Mouse (Mus musculus) thymus, postnatal 10 days (tissue): ENCODE measurements around the gene Adamtsl4.
A peak's percentile ranks its signal among the peaks of the same experiment; 100 is the strongest.
"Not testable (repeated sequence)": the region's sequence is repeated elsewhere in the genome, so short reads cannot be mapped to it uniquely, and the experiment has no call there.

ENCODE experiments used
- DNase-seq, 2 experiments: peaks; one replicate each; pipeline ENCODE4 v3.0.0; 2021; ENCODE audit warnings: low spot score in 2 of 2

Gene Adamtsl4

DNA sequence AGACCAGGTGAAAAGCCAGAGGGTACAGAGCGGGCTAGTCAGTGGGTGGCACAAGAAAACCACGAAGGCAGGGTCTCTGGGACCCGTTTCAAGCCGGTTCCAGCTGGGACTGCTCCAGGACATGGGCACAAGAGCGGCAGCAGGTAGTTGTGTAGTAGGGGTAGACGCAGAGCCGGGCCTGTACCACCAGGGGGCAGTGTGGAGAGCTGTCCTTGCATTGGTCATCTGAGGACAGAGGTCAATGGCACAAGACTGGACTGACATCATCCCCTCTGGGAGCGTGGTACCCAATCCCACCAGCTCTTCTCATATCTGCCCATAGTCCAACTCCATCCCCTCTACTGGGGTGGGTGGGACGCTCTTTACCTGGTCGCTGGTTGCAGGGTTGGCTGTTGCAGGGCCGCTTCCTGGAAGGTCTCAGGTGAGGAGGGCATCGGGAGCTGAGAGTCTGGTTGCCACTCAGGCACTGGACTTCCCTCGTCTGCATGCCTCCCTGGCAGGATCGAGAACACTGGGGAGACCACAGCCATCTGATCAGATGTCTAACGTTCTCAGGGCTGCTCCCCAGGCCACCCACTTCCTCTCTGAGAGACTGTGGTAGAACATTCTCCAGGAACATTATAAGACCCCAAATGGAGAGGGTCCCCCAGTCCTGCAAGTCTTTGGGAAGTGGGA is 10.8 kb downstream of the Adamtsl4 start:
- DNase-seq = peak; percentile 35 to 71

DNA sequence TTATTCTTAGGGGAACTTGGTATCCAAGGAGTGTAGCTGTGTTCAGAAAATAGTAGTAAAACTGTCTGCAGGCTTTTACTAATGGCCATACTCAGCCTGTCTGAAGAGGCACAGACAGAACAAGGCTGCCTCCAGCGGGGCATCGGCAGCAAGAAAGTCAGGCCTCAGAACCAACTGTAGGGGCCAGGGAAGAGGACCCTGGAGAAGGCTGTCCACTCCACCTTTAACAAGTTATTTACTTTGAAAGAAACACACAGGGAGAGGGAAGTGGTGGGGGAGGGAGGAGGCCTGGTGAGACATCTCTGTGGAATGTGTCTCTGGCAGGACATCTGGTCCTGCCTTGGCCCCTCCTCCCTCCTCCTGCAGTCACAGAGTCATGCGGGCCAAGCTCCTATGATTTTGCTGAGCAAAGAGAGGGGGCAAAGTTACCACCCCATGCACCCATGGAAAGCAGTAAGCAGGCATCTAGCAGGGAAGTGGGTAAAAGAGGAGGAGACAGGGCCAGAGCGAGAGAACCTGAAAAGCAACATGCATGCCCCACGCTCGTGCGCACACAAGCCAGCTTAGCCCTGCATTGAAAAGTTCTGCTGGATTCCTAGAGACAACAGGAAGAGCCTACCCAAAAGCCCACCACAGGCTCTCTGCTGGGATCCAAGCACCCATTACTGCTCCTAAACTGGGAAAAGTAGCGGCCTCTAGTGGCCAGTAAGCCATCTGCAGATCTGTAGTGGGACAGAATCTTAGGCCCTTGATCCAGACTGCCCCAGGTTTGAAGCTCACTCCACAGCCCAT is 12.2 kb downstream of the Adamtsl4 start:
- DNase-seq = peak; percentile 66 to 79

DNA sequence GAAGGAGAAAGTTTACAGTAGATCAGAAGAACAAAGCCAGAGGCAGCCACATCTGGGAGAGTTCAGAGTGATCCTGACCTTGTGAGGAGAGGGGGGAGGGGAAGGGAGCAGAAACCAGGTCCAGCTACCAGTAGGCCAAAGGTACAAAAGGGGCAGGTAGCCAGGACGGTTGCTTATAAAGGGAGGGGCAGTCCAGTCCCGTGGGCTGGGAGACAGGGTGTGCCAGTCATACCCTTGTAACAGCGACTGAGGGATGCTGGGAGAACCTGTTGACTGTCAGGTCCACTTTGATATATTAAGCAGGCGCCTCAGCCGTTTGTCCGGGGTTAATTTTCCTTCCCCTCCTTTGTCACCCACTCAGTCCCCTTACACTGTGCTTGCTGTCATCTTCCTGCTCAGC is 12.9 kb downstream of the Adamtsl4 start:
- peak; percentile 37 to 43 for DNase-seq

GRCm38 (mm10) chr3:95674236-95674635 is 13.5 kb downstream of the Adamtsl4 start:
- DNase-seq = peak; percentile 74 to 84

- DNase-seq = no peak
Observed at GRCm38 (mm10) chr3:95673707-95674211, 14.0 kb downstream of the Adamtsl4 start.

DNA sequence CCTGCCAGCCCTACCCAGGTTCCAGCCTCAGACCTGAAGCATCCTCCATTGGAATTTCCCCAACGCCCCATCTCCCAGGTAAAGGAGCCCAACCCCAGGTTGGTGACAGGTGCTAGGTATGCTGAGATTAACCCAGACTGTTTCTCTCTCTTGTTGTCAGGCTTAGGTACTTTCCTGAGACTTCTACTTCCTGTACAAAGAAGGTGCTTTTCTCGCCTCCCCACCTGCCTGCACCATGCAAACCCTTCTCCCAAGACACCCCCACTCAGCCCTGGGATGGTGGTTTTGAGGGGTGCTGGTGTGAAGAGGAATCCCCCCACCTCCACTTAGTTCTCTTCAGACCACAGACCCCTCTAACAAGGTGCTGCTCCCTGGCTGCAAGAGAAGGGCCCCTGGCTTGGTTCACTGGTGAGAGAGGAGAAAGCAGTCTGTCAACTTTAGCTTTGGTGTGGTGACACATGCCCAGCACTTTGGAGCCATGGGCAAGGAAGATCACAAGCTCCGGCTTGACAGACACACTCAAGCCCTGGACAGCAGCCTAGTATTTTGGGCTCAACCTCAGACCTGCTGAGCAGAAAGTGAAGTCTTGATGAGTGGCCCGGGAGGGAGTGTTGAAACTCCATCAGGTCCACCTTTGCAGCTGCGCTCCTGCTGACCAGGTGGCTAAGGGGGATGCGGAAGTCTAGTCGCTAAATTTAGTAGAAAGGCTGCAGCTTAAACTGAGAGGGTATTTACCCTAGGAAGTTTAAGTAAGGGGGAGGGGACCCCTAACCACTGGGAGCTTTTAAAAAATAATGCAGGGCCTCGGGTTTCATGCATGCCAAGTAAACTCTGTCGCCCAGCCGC is 14.6 kb downstream of the Adamtsl4 start:
- DNase-seq = peak; percentile 60 to 68

DNA sequence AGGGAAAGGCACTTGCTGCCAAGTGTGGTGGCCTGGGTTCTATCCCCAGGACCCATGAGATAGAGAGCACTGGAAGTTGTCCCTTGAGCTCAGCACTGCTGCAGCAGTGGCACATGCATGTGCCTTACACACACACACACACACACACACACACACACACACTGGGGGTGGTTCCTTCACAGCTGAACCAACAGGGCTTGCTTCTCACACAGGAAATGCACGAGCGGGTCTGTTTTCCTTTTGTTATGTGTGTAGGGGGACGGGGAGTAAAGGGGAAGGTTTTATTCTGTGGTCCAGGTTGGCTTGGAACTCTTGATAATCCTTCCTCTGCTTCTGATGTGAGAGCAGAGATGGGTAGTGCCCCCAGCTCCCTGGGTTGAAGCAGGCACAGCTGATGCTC is 15.3 kb downstream of the Adamtsl4 start:
- peak; percentile 69 to 70 for DNase-seq

DNA sequence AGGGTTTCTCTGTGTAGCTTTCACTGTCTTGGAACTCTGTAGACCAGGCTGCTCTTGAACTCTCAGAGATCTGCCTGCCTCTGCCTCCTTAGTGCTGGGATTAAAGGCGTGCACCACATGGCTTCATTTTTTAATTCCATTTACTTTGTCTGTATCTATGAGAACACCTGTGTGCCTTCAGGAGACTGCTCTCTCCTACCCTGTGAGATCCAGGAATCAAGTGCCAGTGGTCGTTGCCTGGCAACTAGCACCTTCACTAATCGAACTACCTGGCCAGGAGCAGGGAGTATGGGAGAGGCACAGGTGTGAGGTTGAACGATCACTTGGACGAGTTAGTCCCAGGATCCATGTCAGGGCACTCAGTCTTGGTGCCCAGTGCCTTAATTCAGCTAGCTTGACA is 16.5 kb downstream of the Adamtsl4 start:
- DNase-seq = no peak

GRCm38 (mm10) chr3:95670419-95670818 is 17.3 kb downstream of the Adamtsl4 start:
- not testable (repeated sequence) for DNase-seq

DNA sequence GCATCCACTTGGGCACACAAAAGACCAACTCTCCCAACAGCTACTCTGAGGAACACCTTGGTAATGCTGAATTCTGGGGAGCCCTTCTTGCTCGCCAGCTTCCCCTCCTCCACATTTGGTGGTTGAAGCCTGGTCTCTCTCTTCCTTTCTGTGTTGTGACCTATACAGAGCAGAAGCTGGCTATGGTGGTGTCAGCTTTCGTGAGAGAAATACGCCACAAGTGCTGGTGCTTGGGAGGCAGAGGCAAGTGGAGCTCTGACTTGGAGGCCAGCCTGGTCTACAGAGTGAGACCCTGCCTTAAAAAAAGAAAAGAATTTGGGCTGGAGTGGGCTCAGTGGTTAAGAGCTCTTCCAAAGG is 18.4 kb downstream of the Adamtsl4 start:
- no peak for DNase-seq

DNA sequence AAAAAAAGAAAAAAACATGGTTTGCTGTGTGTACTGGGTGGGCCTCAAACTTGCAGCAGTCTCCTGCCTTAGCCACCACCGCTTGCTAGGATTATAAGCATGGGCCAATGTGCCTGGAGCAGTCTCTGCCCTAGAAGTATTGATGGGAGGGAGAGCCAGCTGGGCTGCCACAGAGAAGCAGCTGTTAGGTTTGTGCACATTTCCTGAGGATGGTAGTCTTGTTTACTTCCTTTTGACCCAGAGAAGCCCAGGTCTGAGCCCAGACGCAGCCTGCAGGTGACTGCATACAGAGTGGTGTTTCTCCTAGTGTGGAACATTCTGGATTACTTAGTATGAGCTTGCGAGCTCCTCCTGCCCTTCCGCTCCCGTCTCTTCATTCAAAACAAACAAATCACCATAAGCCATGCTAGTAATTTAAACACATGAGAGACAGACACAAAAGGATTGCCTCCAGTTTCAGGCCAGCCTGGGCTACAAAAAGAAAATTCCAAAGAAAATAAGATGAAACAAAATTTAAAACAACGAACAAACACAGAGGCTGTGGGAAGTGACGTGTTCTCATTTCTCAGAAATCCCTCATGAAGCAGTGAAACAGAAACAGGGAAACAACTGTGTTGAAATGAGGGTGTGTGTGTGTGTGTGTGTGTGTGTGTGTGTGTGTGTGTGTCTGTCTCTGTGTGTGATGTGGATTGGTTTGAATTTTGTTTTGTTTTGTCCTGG is 19.0 kb downstream of the Adamtsl4 start:
- DNase-seq = peak; percentile 74 to 79

DNA sequence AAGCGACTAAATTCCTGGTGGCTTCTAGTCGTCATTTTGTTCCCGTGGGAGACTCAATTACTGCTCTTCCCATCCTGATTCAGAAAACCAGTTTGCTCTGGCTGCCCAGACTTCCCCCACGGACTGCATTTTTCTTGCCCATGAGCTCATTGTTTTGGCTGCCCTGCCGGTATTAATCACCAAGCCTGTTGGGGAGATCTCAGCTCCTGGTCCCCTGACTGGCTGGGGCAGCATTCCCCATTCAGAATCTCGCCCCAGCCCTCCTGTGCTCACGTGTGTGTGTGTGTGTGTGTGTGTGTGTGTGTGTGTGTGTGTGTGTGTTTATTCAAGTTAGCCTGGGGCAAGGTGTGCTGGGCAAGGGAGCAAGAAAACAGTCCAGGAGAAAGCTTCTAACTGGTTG is 19.7 kb downstream of the Adamtsl4 start:
- DNase-seq = no peak

DNA sequence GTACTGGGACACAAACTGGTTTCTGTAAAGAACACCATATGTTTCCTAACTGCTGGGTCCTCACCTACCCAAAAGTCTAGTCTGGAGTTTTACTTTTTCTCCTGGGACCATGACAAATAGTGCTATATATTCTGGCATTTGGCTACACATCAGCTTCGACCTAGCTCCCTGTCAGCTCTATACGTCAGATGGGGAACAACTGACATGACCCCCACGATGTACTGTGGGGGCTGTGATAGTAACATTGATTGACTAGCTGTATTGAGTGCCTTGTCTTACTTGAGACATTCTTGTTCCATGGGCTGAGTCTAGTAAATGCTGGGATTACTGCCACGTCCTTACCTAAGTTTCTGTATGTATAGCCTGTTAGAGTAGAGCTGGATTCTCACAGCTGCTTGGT is 20.2 kb downstream of the Adamtsl4 start:
- no peak for DNase-seq

DNA sequence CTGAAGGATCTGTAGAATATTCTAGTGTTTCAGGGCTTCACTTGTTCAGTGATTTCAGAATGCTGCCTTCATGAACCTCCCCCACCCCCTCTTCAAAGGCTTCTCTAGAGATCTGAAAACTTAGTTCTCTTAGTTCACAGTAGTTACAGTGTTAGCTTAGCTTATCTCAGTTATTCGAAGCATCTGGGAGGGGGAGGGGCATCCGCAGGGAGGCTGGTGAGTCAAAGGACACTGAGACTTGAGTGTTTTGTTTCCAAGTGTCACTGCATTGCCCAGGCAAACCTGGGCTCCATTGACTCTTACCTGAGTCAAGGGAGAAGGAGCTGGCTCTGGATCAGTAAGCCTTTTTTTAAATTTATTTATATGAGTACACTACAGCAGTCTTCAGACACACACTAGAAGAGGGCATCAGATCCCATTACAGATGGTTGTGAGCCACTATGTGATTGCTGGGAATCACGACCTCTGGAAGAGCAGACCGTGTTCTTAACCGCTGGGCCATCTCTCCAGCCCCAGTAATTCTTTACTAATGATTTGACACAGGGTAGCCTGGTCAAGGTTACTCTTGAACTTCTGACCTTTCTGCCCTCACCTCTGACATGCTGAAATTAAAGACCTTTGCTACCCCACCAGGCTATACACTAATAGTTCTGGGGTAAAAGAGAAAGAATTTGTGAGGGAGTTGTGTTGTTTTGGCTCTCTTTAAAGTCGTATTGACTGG is 21.4 kb downstream of the Adamtsl4 start:
- DNase-seq = peak; percentile 77 to 79

DNA sequence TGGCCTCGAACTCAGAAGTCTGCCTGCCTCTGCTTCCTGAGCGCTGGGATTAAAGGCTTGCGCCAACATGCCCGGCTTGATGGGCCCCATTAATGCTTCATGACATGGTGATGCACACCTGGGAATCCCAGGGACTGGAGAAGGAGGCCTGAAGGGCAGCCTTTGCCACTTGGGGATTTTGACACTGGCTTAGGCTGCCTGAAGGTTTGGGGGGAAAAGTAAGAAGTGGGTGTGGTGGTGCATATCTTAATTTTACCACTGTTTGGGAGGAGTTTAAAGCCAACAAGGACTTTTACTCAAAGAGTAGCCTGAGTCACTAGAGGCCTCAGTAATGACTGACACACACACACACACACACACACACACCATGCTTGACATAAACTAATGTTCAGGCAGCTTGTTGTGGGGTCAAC is 22.8 kb downstream of the Adamtsl4 start:
- no peak for DNase-seq

DNA sequence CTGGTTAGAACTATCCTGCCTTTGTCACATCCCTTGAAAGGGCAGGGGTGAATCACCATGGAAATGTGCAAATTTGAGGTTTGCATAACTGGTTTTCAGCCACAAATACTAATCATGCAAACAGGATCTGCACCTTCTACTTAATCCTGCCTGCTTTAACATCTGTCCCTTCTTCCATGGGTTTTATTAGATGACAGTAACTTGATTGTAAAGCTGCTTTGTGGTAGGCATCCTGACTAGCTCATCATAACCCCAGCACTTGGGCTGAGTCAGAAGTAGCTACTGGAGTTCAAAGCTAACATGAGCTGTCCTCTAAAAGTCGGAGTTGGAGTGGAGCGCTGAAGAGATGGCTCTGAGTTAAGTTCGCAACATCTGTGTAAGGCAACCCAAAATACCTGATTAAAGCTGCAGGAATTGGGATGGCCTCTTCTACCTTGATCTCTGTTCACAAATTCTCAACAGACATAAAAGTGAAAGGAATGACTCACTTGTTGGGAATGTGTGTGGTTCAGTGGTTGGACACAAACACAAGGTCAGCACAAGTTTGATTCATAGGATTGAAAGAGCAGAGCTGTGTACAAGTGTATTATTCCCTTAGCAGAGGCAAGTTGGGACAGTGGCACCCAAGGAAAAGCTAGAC is 23.6 kb downstream of the Adamtsl4 start:
- DNase-seq = no peak

DNA sequence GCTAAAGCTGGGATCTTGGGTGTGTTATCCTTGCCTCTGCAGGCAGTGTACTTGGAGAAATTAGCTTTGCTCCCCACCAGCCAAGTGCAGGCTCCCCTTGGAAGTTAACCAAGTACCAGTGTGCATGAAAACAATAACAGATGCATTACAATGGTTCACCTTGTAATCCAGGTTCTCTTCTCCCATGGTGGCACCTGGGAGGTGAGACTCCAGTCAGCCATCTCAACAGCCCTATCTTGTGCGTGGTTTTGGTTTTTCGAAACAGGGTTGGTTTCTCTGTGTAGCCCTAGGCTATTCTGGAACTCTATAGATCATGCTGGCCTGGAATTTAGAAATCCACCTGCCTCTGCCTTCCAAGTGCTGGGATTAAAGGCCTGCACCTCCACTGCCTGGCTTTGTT is 24.2 kb downstream of the Adamtsl4 start:
- no peak for DNase-seq

- no peak for DNase-seq
Observed at GRCm38 (mm10) chr3:95662724-95663449, 24.8 kb downstream of the Adamtsl4 start.

- DNase-seq = no peak
Observed at GRCm38 (mm10) chr3:95661945-95662715, 25.6 kb downstream of the Adamtsl4 start.
